Mouse (Mus musculus) small intestine, adult 2 months (tissue): ENCODE data around the gene Bri3bp.

Experiments
- CTCF ChIP-seq: fragments of 200-500 bp; IDR thresholded peaks from 2 replicates; pipeline ENCODE4 v1.5.1; 2012; ENCODE audit warnings: low read depth, mild to moderate bottlenecking, control low read depth, inconsistent platforms, low read length, moderate library complexity, mixed read lengths; ENCODE audit not compliant: insufficient replicate concordance, insufficient read length; ENCODE audit errors: extremely low read depth
- POLR2A ChIP-seq: fragments of 200-500 bp; IDR thresholded peaks from 2 replicates; pipeline ENCODE4 v1.6.1; 2012; ENCODE audit warnings: low read depth, mild to moderate bottlenecking, control low read depth, inconsistent platforms, low read length, moderate library complexity

DNA sequence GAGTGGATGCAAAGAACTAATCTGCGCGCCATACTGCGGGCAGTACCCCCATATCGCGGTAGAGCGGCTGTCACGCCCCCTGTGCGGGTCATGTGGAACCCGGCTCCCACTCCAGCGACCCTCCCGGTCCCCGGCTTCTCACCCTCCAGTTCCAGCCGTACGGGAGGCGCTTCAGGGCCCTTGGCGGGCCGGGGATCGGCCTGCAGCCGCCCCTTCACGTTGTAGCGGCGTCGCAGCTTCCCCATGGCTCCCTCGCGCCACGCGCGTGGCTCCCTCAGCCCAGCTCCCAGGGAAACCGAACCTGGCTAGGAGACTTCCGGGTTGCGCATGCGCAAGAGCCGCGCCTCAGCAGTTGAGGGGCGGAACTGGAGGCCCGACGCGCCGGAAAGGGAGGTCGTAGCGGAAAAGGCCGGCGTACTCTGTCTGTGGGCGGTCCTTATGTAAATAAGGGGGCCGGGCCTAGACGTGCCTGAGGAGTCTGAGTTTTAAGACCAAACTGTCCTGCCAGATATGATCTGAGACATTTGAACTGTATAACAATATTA is 7.5 kb upstream of the Bri3bp start, which contains the start of gene Dhx37:
- no peak for TF ChIP-seq CTCF
- TF ChIP-seq POLR2A = peak; percentile 69
